Mouse (Mus musculus) forebrain, embryonic 13.5 days (tissue): Measurements from ENCODE around the gene Txlnb. TPM values are rescaled to one million over a fixed set of nuclear protein-coding genes. Genes with fewer than 3 reads are reported as not detected.

ENCODE experiments used
- polyA plus RNA-seq: library from polyadenylated mRNA; unstranded; fragments of >200 nt; fragmentation: Nextera tagmentation; extraction: Ambion mirVana; gene quantifications from 2 replicates; pipeline ENCODE4 v1.2.1, GENCODE M21; 2015

Gene Txlnb
- polyA plus RNA-seq, 1 experiment from 2014 or later, result 0.99 TPM

Other genes with a start within 250 kb of the Txlnb start
- 52.2 and 63.6 TPM in 2 replicates for gene Cited2, start 73.0 kb upstream of the Txlnb start, polyA plus RNA-seq
- 4.2 and 5.0 TPM in 2 replicates for gene Heca, start 151.8 kb downstream of the Txlnb start, polyA plus RNA-seq
- gene Abracl, start 227.1 kb downstream of the Txlnb start, polyA plus RNA-seq, result 239 and 373 TPM in 2 replicates